Mouse (Mus musculus) spleen, adult 12 weeks (tissue): Measurements from ENCODE around the gene Shisal2a.
"Not testable (repeated sequence)": the region's sequence is repeated elsewhere in the genome, so short reads cannot be mapped to it uniquely, and the experiment has no call there.

Source experiments
- DNase-seq: peaks from one replicate; pipeline ENCODE4 v3.0.0; 2022; ENCODE audit warnings: low spot score

Shisal2a gene

GRCm38 (mm10) chr4:108372166-108372565, 11.0 kb downstream of the Shisal2a start:
- DNase-seq: no peak

GRCm38 (mm10) chr4:108371421-108371820, 11.7 kb downstream of the Shisal2a start:
- no peak for DNase-seq

GRCm38 (mm10) chr4:108370409-108370808, 12.7 kb downstream of the Shisal2a start:
- no peak for DNase-seq

- no peak for DNase-seq
Measured at GRCm38 (mm10) chr4:108369254-108369653, 13.9 kb downstream of the Shisal2a start.

GRCm38 (mm10) chr4:108364111-108364476, 19.1 kb downstream of the Shisal2a start:
- DNase-seq: no peak

GRCm38 (mm10) chr4:108363355-108364110, 19.6 kb downstream of the Shisal2a start:
- no peak for DNase-seq

DNA sequence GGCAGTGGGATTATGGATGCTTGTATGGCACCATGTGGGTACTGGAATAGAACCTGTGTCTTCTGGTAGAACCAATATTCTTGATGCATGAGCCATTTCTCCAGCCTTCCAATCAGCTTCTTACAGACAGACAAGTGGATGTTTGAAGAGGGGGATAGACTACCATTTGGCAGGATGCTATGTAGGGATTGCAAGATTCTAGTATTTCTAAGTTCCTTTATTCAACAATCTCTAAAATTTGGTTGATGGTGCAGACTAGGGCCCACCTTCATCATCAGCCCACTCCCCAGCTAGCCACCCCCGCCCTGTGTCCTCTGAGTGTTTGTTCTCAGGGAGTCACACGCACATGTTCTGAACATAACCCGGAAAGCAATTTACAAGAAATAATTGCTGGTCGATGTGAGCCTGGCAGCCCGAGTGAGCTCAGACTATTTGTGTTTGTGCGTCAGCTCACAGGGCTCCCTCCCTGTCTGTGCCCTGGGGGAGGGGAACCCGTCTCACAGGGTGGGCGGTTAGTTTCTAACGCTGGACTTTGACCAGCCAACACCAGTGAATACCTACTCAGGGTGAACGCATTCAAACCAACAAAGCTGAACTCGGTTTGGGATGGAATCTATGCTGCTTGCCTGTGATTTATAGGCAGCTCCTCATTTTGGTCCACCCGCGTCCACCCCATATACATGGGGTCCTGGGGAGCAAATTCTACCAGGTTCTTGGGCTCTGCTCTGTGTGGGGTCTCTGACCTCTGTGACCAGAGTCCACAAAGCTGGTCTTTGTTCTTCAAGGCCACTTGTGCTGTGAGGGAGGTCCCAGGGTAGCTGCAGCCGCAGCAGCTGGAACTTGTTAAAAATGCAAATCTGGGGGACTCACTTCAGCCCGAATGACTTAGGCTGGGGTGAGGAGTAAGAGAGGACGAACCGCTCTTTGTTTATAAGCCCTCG, 20.6 kb downstream of the Shisal2a start:
- no peak for DNase-seq

DNA sequence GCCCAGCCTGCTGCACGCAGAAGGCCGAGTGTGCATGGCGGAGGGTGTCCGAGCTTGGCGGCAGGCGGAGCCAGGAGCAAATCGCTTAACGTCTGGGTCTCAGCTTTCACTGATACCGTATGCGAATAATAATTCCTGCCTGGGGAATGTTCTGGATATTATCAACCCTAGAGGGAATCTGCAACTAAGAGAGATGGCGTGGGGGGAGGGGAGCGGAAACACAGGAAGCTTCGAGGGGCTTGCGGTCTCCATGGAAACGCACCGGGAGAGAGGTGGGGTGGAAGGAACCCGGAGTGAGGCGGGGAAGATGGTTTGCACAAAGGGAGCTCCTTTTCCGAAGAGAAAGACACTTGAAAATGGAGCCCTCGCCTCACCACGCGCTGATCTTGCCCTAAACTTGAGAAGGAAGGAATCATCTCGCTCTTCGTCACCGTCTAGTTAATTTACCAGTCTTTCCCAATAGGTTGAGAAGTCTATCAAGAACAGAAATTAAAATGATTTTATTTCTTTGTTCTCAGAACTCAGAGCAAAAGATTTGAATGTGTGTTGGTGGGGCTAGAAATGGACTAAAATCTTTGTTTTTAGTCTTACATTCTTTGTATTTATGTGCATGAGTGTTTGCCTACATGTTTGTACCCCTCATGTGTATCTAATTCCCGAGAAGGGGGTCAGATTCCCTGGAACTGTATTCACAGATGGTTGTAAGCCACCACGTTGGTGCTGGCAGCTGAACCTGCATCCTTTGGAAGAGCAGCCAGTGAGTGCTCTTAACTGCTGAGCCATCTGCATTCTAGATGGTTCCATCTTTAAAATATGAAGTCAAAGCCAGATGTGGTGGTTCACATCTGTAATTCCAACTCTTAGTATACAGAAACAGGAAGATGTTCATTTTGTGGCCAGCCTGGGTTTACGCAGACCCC, 22.8 kb downstream of the Shisal2a start:
- no peak for DNase-seq

GRCm38 (mm10) chr4:108358498-108358897, 24.7 kb downstream of the Shisal2a start:
- no peak for DNase-seq

GRCm38 (mm10) chr4:108357458-108357857, 25.7 kb downstream of the Shisal2a start:
- DNase-seq: no peak

DNA sequence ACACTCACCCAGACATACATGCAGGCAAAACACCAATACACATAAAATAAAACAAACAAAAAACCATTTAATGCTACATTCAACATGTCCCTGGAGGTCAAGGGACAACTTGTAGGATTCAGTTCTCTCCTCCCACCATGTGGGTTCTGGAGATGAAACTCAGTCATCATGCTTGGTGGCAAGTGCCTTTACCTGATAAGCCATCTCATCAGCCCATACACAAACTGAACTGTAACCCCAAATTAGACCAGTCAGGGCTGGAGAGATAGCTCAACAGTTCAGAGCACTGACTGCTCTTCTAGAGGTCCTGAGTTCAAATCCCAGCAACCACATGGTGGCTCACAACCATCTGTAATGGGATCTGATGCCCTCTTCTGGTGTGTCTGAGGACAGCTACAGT, 29.6 kb downstream of the Shisal2a start:
- not testable (repeated sequence) for DNase-seq

- no peak for DNase-seq
Measured at GRCm38 (mm10) chr4:108350819-108351218, 32.3 kb downstream of the Shisal2a start.

DNA sequence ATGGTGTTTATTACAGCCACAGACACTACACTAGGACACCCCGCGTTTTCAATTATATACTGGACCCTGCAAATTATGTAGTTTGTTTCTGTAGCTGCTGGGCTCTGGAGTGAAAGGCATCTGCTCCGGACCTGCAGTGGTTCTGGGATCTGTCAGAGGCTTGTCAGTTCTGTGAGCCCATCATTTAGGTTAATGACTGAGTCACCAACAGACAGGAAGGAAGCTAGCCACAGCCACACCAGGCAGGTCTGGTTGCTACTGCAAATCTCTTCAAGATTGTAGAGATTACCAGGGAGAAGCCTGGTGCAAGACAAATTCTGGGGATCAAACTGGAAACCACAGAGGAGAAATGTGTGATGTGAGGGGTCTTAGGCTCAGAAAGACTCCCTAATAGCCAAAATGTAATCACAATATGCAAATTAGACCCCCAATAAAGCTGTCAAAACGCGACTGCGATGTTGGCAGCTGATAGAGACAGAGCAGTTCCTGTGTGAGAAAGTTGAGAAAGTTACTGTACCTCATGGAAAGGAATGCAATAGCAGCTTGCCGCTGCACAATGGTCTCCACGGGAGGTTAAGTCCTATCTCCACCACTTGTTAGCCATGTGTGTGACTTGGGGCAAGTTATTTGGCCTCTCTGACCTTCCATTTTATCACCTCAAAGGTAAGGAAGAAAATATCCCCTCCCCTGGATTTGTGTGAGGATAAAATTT, 33.2 kb downstream of the Shisal2a start:
- no peak for DNase-seq

DNA sequence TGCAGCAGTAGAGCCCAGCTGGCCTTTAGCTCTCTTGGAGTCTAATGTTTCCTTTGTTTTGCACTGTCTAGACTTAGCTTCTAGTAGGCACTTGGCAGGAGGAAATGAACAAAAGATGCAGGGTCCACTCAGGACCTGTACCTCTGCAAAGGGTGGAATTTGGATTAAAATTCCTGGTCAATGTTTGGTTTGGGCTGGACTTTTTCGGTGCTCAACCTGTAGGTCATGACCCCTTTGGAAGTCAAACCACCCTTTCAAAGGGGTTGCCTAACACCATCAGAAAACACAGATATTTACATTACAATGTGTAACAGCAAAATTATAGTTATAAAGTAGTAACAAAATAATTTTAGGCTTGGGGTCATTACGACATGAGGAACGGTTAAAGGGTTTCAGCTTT, 34.1 kb downstream of the Shisal2a start:
- DNase-seq: no peak

GRCm38 (mm10) chr4:108348256-108348875, 34.8 kb downstream of the Shisal2a start:
- DNase-seq: no peak

GRCm38 (mm10) chr4:108347111-108347510, 36.0 kb downstream of the Shisal2a start:
- DNase-seq: no peak

- no peak for DNase-seq
Measured at GRCm38 (mm10) chr4:108345826-108346225, 37.3 kb downstream of the Shisal2a start.

DNA sequence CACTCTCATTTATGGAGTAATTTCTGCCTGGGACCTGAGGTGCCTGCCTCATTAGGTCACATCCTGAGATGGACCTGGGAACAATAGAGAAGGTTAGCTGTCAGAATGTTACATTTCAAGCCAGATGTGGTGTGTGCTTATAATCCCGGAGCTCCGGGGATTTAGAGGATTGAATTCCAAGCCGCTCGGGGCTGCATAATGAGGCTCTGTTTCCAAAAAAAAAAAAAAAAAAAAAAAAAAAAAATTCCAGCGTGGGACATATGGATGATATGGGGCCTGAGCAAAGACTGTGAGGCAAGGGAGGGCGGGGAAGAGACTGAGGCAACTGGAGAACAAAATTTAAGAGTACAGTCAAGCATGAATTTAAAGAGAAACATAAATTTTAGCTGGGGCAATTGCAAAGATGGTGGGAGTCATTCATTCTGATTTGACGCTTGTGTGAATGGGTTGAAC, 38.5 kb downstream of the Shisal2a start:
- DNase-seq: no peak

DNA sequence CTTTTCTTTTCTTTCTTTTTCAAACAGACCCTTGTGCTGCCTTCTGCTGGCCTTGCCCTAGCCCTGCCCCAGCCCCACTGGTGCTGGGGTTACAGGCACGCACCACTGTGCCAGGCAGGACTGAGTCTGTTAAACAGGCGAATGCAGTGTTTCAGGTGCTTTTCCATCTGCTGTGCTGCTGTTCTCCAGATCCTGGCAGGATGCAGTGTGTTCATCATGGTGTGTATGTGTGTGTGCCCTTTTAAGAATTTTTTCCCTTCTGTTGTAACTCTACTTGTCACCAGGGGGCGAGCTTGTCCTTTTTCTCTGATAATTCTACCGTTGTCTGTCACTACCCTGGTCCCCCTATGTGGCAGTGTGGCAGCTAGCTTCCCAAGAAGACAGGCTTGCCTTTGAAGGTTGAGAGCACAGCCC, 43.9 kb downstream of the Shisal2a start:
- DNase-seq: peak; percentile 19

DNA sequence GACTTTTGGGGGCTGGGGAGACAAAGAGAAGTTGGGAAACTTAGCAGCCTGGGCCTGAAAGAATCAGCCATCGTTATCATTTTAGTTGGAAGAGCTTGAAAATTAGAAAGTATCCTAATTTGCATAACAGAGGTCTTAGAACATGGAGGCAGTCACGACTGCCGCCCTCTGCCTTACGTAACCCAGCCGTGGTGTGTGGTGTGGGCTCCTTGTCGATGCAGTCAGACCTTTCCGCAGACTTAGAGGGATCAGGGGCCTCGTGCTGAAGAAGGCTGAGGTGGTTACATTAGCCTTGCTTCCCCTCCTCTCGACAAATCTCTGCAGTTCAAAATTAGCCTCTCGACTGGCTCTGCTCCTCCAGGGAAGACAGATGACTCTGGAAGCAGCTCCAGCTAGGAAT, 44.3 kb downstream of the Shisal2a start:
- no peak for DNase-seq

GRCm38 (mm10) chr4:108338321-108338733, 44.8 kb downstream of the Shisal2a start:
- no peak for DNase-seq
